Mouse (Mus musculus): ENCODE measurements around the gene 4933400A11Rik. TPM values are rescaled to one million over a fixed set of nuclear protein-coding genes. Genes with fewer than 3 reads are reported as not detected.

Gene 4933400A11Rik
- 0.18 TPM in 1 of 2 replicates, not detected in the other for polyA plus RNA-seq (2015; fragmentation: Nextera tagmentation; extraction: Ambion mirVana)

DNA sequence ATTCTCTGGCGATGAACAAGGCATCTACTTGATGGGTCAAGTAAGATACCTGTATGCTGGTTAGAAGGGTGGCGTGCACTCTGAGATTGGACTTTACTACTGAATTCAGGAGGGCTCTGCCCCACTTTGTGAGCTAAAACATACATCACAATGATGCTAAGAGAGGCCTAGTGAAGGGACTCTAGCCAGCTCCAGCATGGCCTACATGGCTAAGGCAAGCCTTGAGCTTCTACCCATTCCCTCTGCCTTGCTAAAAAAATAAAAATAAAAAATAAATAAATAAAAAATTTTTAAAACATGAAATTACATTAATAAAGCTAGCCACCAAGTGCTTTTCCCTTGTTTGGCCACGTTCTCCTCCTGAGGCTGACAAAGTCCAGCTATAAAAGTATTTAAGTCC lies at the start of gene 4933400A11Rik:
Gene 4933400A11Rik (minus strand): TSS at position 101 of the 400 bp plus-strand sequence.
- no peak for ATAC-seq (ENCODE audit: low read depth)
- Histone ChIP-seq H3K4me3 (no peak within 1 kb of the TSS), H3K9me3 (no peaks in the 10 kb centered on the region), H3K9ac (no peak within 1 kb of the TSS), H3K4me1 (replicated peaks) (no peaks in the 10 kb centered on the region), H3K4me2 (no peak within 1 kb of the TSS), H3K27ac (replicated peaks) (no peak within 1 kb of the TSS), H3K36me3 (no peaks in the 10 kb centered on the region), H3K27me3 (peaks cover 53% of the 10 kb centered on the region)
- WGBS = 87% methylated on average over 3 of the region's 3 CpGs

DNA sequence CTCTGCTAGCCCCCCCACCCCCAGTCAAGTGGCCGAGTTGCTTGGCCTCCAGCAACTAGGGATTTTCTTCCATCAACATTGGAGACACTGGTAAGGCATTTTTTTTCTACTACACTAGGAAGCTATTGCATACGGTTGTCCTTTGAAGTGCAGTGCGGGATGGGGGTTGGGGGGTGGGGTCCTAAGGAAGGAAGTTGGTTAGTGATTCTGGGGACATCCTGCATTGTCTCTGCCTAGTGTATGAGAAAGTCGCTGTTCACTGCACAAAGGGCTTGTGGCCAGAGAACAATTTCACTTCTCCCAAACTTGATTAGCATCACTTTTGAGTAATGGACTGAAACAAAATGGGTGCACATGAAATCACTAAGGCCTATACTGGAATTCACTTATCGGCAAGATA lies 48.7 kb upstream of the 4933400A11Rik start:
- Histone ChIP-seq H3K36me3 (no peaks in the 10 kb centered on the region), H3K4me1 (replicated peaks) (peaks cover 12% of the 10 kb centered on the region; the same call in 1 of the 2 replicates), H3K27ac (replicated peaks) (peak overlapping the region; percentile 56), H3K4me3 (peak overlapping the region; percentile 4; the same call in 1 of the 2 replicates), H3K27me3 (peaks cover 38% of the 10 kb centered on the region), H3K4me2 (peak overlapping the region; percentile 38), H3K9me3 (no peaks in the 10 kb centered on the region), H3K9ac (no peak overlapping the region; the same call in 1 of the 2 replicates)
- 23% methylated on average over 5 of the region's 5 CpGs for WGBS
- ATAC-seq (ENCODE audit: low read depth) = no peak

DNA sequence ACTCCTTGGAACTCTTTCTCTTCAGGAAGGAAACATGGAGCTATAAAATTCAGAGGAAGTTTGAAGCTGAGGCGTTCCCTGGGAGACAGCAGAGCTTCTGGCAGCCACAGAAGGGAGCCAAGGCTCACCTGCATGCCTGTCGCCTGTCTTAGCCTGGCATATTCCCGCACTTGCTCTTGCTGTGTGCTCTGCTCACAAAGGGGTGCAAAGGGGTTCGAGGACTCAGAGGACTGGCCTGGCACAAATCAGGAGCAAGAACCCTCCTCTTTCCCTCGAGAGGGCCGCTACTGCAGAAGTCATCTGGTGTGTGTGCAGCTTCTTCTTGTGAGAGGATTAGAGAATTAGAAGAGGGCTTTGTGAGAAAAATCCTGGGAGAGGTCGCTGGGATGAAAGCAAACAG lies 48.3 kb upstream of the 4933400A11Rik start:
- no peak for ATAC-seq (ENCODE audit: low read depth)
- Histone ChIP-seq H3K27me3 (peaks cover 38% of the 10 kb centered on the region), H3K9me3 (no peaks in the 10 kb centered on the region), H3K4me1 (replicated peaks) (peaks cover 12% of the 10 kb centered on the region; the same call in 1 of the 2 replicates), H3K4me2 (peak overlapping the region; percentile 38), H3K4me3 (peak overlapping the region; percentile 4; the same call in 1 of the 2 replicates), H3K9ac (no peak overlapping the region; the same call in 1 of the 2 replicates), H3K27ac (replicated peaks) (peak overlapping the region; percentile 56), H3K36me3 (no peaks in the 10 kb centered on the region)
- 28% methylated on average over 7 of the region's 7 CpGs for WGBS

DNA sequence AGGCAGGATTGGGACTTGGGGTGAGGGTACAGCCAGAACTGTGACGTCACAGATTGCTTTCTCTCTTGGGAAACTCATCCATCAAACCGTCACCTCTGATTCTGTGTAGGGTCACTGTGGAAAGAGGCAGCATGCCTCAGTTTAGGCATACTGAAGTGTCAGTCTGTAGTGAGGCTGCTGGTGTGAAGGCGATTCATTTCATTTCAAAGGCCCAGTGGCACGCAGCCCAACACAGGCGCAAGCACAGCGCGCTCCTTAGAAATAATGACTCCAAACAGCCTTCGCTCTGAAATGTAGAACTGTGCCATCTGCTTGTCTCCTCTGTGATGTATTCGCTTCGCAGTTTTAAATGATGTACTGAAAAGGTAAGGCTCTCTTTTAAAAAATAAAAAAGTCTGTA lies 47.5 kb upstream of the 4933400A11Rik start:
- peaks cover 43% of the 10 kb centered on the region for H3K27me3 ChIP-seq
- no peak overlapping the region for H3K9ac ChIP-seq
- ATAC-seq (ENCODE audit: low read depth) = no peak
- WGBS = 39% methylated on average over 10 of the region's 10 CpGs
- H3K4me2 ChIP-seq = peak overlapping the region; percentile 27; the same call in 1 of the 2 replicates
- no peak overlapping the region for H3K27ac ChIP-seq (replicated peaks)
- H3K9me3 ChIP-seq = no peaks in the 10 kb centered on the region
- H3K4me3 ChIP-seq = no peak overlapping the region
- H3K36me3 ChIP-seq = no peaks in the 10 kb centered on the region
- H3K4me1 ChIP-seq (replicated peaks) = peaks cover 12% of the 10 kb centered on the region; the same call in 1 of the 2 replicates

DNA sequence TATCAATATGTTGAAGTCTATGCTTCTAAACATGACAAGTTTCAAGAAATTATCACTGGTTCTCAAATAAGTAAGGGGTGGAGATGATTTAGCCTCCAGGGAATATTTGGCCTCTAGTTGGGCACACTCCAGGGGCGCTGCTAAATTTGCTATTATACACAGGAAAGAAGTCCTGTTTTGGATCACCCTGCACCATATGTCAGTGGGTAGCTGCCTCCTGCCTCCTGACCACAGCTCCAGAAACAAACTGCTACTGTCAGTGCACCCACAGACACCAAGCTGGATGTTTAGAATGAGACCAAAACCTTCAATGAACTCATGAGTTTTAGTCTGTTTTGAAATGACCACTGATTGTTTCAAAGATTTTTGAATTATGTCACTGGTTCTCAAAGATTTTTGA lies 34.2 kb upstream of the 4933400A11Rik start:
- Histone ChIP-seq H3K36me3 (no peaks in the 10 kb centered on the region), H3K4me2 (no peak overlapping the region), H3K27ac (replicated peaks) (no peak overlapping the region), H3K9me3 (no peaks in the 10 kb centered on the region), H3K4me1 (replicated peaks) (no peaks in the 10 kb centered on the region), H3K27me3 (peaks cover 56% of the 10 kb centered on the region), H3K4me3 (no peak overlapping the region), H3K9ac (no peak overlapping the region)
- ATAC-seq (ENCODE audit: low read depth) = no peak
- WGBS = 74% methylated on average over 1 of the region's 1 CpGs

DNA sequence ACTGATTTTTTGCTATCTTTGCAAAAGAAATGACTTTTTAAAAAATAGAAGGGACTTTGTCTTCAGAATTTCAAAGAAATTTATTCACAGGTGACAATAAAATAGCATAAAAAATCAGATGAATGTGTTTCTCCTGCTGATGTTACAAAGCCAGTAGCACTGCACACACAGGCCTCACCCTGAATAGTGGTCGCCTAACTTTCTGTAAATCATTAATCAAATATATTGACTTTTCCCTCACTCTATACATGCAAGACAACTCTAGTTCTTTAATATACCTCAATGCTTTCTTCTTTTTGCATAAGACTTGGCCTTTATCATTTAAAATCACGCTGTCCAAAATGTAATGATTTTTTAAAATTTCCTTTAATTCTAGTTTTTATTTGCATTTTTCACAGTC lies 32.3 kb upstream of the 4933400A11Rik start:
- Histone ChIP-seq H3K4me3 (no peak overlapping the region), H3K4me2 (no peak overlapping the region), H3K9me3 (no peaks in the 10 kb centered on the region), H3K9ac (no peak overlapping the region), H3K27ac (replicated peaks) (no peak overlapping the region), H3K27me3 (peaks cover 63% of the 10 kb centered on the region), H3K4me1 (replicated peaks) (no peaks in the 10 kb centered on the region), H3K36me3 (no peaks in the 10 kb centered on the region)
- no peak for ATAC-seq (ENCODE audit: low read depth)
- 73% methylated on average over 2 of the region's 2 CpGs for WGBS

DNA sequence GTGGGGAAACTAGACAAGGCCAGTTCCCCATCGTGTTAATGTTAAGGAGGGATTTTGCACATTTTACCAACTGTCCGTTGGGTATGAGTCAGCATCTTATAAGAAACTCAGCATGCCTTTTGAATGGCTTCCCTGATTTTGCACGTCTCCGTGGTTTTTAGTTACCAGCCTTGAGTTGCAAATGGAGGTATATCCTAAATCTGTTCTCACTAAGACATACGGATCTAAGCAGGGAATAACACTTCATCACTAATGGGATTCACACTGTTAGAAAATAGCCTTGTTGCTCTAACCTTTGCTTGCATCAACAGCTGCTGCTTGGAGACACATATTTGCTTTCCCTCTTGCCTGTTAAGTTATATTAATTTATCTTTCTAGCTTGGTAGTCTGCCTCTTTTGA lies 31.9 kb upstream of the 4933400A11Rik start:
- no peaks in the 10 kb centered on the region for H3K9me3 ChIP-seq
- WGBS = 61% methylated on average over 5 of the region's 5 CpGs
- no peaks in the 10 kb centered on the region for H3K4me1 ChIP-seq (replicated peaks)
- no peak overlapping the region for H3K4me3 ChIP-seq
- peaks cover 63% of the 10 kb centered on the region for H3K27me3 ChIP-seq
- ATAC-seq (ENCODE audit: low read depth) = no peak
- no peaks in the 10 kb centered on the region for H3K36me3 ChIP-seq
- H3K27ac ChIP-seq (replicated peaks) = no peak overlapping the region
- H3K4me2 ChIP-seq = no peak overlapping the region
- no peak overlapping the region for H3K9ac ChIP-seq

DNA sequence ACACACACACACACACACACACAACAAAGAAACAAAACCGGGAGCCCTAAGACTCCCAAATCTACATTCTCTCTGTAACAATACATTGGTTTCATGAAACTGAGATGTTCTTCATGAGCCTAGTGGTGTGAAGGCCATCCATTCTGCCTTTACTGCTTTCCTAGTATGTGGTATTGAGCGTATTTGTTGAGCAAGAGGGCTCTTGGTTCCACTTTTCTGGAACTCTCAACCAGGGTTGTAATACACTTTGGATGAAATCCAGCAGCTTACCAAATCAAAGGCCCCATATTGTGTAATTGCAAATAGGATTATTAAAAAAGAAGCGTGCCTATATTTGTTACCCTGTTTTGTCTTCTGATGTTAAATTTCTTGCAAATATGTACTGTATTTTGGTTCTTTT lies 28.3 kb upstream of the 4933400A11Rik start:
- Histone ChIP-seq H3K4me1 (replicated peaks) (no peaks in the 10 kb centered on the region), H3K9me3 (no peaks in the 10 kb centered on the region), H3K27ac (replicated peaks) (no peak overlapping the region), H3K4me3 (no peak overlapping the region), H3K9ac (no peak overlapping the region), H3K36me3 (no peaks in the 10 kb centered on the region), H3K27me3 (peaks cover 50% of the 10 kb centered on the region), H3K4me2 (no peak overlapping the region)
- 84% methylated on average over 3 of the region's 3 CpGs for WGBS
- ATAC-seq (ENCODE audit: low read depth) = no peak

DNA sequence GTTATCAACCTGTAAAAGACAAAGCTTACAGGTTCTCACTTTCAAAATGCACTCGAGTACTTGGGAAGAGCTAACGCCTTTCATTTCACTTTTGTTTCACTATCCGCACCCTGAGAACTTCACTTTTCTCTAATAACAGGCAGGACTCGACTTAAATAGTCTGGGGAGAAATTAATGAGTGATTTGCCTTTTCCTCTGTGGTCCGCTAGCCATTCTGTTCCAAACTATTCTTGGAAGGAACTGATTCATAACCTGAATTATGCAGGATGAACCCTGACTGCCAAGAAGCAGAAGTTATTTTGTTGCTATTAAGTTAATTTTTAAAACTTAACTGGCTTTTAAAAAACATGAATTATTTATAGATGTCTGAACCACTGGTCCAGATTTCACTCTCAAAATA lies 26.4 kb upstream of the 4933400A11Rik start:
- H3K4me2 ChIP-seq = no peak overlapping the region
- no peaks in the 10 kb centered on the region for H3K4me1 ChIP-seq (replicated peaks)
- H3K36me3 ChIP-seq = no peaks in the 10 kb centered on the region
- WGBS = 67% methylated on average over 5 of the region's 5 CpGs
- no peaks in the 10 kb centered on the region for H3K9me3 ChIP-seq
- peaks cover 50% of the 10 kb centered on the region for H3K27me3 ChIP-seq
- H3K9ac ChIP-seq = no peak overlapping the region
- H3K27ac ChIP-seq (replicated peaks) = no peak overlapping the region
- H3K4me3 ChIP-seq = no peak overlapping the region
- no peak for ATAC-seq (ENCODE audit: low read depth)

DNA sequence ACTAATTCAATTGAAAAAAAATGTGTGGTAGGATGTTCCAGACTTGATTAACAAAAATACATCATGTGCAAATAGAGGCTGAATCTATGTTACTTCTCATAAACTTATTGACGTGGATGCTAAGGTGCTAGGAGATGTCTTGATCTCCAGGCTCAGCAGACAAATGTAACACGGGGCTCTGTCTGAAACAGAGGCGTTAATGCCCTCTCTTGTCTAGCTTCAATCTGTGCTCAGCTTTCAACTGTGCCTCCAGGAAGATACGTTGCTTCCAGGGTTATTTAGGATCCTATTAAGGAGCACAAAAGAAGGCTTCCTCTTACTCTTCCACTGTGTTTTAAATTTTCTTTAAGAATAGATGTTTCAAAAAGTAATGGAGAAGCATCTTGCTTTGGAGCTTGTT lies 20.8 kb upstream of the 4933400A11Rik start:
- Histone ChIP-seq H3K27me3 (peaks cover 49% of the 10 kb centered on the region), H3K4me1 (replicated peaks) (no peaks in the 10 kb centered on the region), H3K36me3 (no peaks in the 10 kb centered on the region), H3K9ac (no peak overlapping the region), H3K27ac (replicated peaks) (no peak overlapping the region), H3K9me3 (no peaks in the 10 kb centered on the region), H3K4me3 (no peak overlapping the region), H3K4me2 (no peak overlapping the region)
- 25% methylated on average over 4 of the region's 4 CpGs for WGBS
- ATAC-seq (ENCODE audit: low read depth) = no peak

DNA sequence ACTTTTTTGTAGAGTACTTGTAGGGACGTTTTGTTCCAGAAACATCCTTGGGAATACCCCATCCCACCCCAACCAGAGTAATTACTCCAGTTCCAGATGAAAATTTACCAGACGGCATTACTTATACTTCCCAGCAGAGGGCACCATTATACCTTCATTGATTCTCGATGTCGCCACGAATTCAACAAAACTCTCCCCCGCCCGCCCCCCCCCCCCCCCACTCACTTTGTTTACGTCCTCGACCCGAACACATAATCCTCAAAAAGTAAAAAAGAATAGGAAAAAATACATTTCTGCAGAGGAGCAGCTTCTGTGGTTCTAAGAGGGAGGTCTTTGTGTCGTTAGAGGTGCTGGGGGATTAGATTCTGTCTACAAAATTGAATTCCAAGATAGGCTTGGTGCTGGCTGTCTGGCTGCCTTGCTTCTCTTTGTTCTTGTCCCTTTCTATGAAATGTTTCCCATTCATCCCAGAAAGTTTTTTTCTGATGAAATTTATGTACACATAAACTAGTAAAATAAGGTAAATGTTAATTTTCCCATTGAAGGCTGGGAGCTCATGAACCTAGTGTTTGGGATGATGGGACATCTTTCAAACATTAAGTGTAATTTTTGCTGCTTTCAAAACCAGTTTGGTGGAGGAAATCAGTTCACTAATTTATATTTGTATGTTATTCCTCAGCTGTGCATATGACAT lies 19.7 kb upstream of the 4933400A11Rik start:
- H3K9ac ChIP-seq = peak overlapping the region; percentile 58
- no peak overlapping the region for H3K27ac ChIP-seq (replicated peaks)
- no peaks in the 10 kb centered on the region for H3K36me3 ChIP-seq
- peaks cover 53% of the 10 kb centered on the region for H3K27me3 ChIP-seq
- no peaks in the 10 kb centered on the region for H3K9me3 ChIP-seq
- peak overlapping the region; percentile 28 for H3K4me3 ChIP-seq
- H3K4me2 ChIP-seq = peak overlapping the region; percentile 32; the same call in 1 of the 2 replicates
- ATAC-seq (ENCODE audit: low read depth) = peak; percentile 36
- 7% methylated on average over 10 of the region's 11 CpGs for WGBS
- no peaks in the 10 kb centered on the region for H3K4me1 ChIP-seq (replicated peaks)

DNA sequence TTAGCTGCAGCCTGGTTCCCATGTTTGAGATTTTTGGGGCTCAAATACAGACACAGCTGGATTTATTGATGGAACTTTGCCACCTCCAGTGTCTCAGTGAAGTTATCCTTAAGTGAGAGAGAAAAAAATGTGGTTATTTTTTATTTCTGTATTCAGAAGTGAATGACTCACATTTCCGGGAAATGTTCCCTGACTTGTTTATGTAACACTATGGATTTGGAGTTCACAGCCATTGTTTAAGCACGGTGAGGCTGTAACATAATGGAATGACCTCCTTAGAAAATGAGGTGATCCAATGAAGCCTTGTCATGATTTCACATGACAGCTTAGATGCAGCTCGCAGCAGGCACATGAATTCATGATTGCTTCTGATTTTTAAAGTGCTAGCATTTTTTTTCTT lies 17.7 kb upstream of the 4933400A11Rik start:
- H3K4me1 ChIP-seq (replicated peaks) = no peaks in the 10 kb centered on the region
- H3K4me3 ChIP-seq = no peak overlapping the region
- no peak overlapping the region for H3K27ac ChIP-seq (replicated peaks)
- 73% methylated on average over 3 of the region's 3 CpGs for WGBS
- peaks cover 54% of the 10 kb centered on the region for H3K27me3 ChIP-seq
- H3K36me3 ChIP-seq = no peaks in the 10 kb centered on the region
- ATAC-seq (ENCODE audit: low read depth) = no peak
- H3K9ac ChIP-seq = no peak overlapping the region
- H3K9me3 ChIP-seq = no peaks in the 10 kb centered on the region
- no peak overlapping the region for H3K4me2 ChIP-seq

Measured in neural tube, embryonic 13.5 days (tissue).